Mouse (Mus musculus) cerebellum, postnatal 25 days (tissue): ENCODE results near the gene Spon2.

Experiments
- DNase-seq, 2 experiments: peaks; one replicate each; pipeline ENCODE4 v3.0.0; 2021; ENCODE audit warnings: mixed read lengths in 2 of 2

The Spon2 gene

GRCm38 (mm10) chr5:33218081-33218480 is at the start of gene Spon2:
Gene Spon2 (minus strand): TSS chr5:33218455.
- no peak for DNase-seq

GRCm38 (mm10) chr5:33254416-33254815 is 36.2 kb upstream of the Spon2 start:
- no peak for DNase-seq

GRCm38 (mm10) chr5:33248186-33248585 is 29.9 kb upstream of the Spon2 start:
- DNase-seq = no peak

- DNase-seq = peak; percentile 64 to 76
Observed at GRCm38 (mm10) chr5:33247387-33247786, 29.1 kb upstream of the Spon2 start.

- DNase-seq = peak; percentile 86 to 90
Observed at GRCm38 (mm10) chr5:33245701-33246100, 27.4 kb upstream of the Spon2 start.

- no peak for DNase-seq
Observed at GRCm38 (mm10) chr5:33244377-33244920, 26.2 kb upstream of the Spon2 start.

GRCm38 (mm10) chr5:33239934-33240333 is 21.7 kb upstream of the Spon2 start:
- no peak for DNase-seq

- no peak for DNase-seq
Observed at GRCm38 (mm10) chr5:33239111-33239714, 21.0 kb upstream of the Spon2 start.

- no peak for DNase-seq
Observed at GRCm38 (mm10) chr5:33238256-33238645, 20.0 kb upstream of the Spon2 start.

- DNase-seq = peak; percentile 45 to 69
Observed at GRCm38 (mm10) chr5:33237600-33238255, 19.5 kb upstream of the Spon2 start.

- no peak for DNase-seq
Observed at GRCm38 (mm10) chr5:33234391-33235031, 16.3 kb upstream of the Spon2 start.

GRCm38 (mm10) chr5:33232791-33233190 is 14.5 kb upstream of the Spon2 start:
- no peak for DNase-seq

- DNase-seq = peak in 1 of 2 experiments; percentile 37
Observed at GRCm38 (mm10) chr5:33230285-33230684, 12.0 kb upstream of the Spon2 start.

- peak; percentile 84 to 89 for DNase-seq
Observed at GRCm38 (mm10) chr5:33228428-33228827, 10.2 kb upstream of the Spon2 start.

- no peak for DNase-seq
Observed at GRCm38 (mm10) chr5:33225673-33226072, 7.4 kb upstream of the Spon2 start.

GRCm38 (mm10) chr5:33224491-33224890 is 6.2 kb upstream of the Spon2 start:
- no peak for DNase-seq

- no peak for DNase-seq
Observed at GRCm38 (mm10) chr5:33222841-33223744, 4.8 kb upstream of the Spon2 start.

GRCm38 (mm10) chr5:33222389-33222788 is 4.1 kb upstream of the Spon2 start:
- no peak for DNase-seq

GRCm38 (mm10) chr5:33220350-33221044 is 2.2 kb upstream of the Spon2 start:
- peak; percentile 28 to 57 for DNase-seq

GRCm38 (mm10) chr5:33219831-33220230 is 1.6 kb upstream of the Spon2 start:
- no peak for DNase-seq

GRCm38 (mm10) chr5:33218746-33219449 is 643 bp upstream of the Spon2 start:
- no peak for DNase-seq
